Comparison of ENCODE assay signal across 15 mouse cellular contexts in genomic region chr17:56359864-56360263, GRCm38 (mm10). TPM values are rescaled to one million over a fixed set of nuclear protein-coding genes. Genes with fewer than 3 reads are reported as not detected.
DNase-seq lines count a peak whose midpoint lies in the region; ATAC-seq lines count a peak whose summit lies in the region.
"Had no signal": no experiment of that assay in that cellular context is flagged by ENCODE, and none has a peak within 500 bp of the region (broad histone marks: within the 10 kb centered on the region; RNA-seq: fewer than 3 reads in every experiment).

No protein-coding gene starts in this region.

- peaks cover 85% of the 10 kb centered on the region for H3K36me3 ChIP-seq in limb, embryonic 13.5 days
- peaks cover 93% of the 10 kb centered on the region for H3K36me3 ChIP-seq in limb, embryonic 10.5 days
- peaks cover 62% of the 10 kb centered on the region for H3K36me3 ChIP-seq in hindbrain, embryonic 12.5 days
- H3K36me3 ChIP-seq in neural tube, embryonic 14.5 days (ENCODE audit: control insufficient read depth, insufficient read depth, low read length) = peaks cover 32% of the 10 kb centered on the region
- H3K36me3 ChIP-seq in embryonic facial prominence, embryonic 10.5 days (replicated peaks) = peaks cover 96% of the 10 kb centered on the region

- H3K27ac ChIP-seq in limb, embryonic 13.5 days = no peak overlapping the region
- no peak overlapping the region for H3K27ac ChIP-seq in limb, embryonic 10.5 days
- H3K27ac ChIP-seq in hindbrain, embryonic 12.5 days = 0 out of 2 replicates have a peak overlapping the region, but pooled peaks have one; percentile 1
- peak overlapping the region; percentile 52; the same call in 1 of the 2 replicates for H3K27ac ChIP-seq in neural tube, embryonic 14.5 days (ENCODE audit: low read depth, low read length)
- H3K27ac ChIP-seq in embryonic facial prominence, embryonic 10.5 days (replicated peaks) = no peak overlapping the region
- H3K27ac ChIP-seq: embryonic facial prominence, embryonic 13.5 days; heart, embryonic 15.5 days; kidney, embryonic 15.5 days; liver, embryonic 12.5 days had no signal

- H3K4me2 ChIP-seq in limb, embryonic 13.5 days (replicated peaks) = no peak overlapping the region
- H3K4me2 ChIP-seq in hindbrain, embryonic 12.5 days (replicated peaks) = no peak overlapping the region
- no peak overlapping the region for H3K4me2 ChIP-seq in neural tube, embryonic 14.5 days (ENCODE audit: low read depth, low read length)
- H3K4me2 ChIP-seq: embryonic facial prominence, embryonic 13.5 days; heart, embryonic 15.5 days; kidney, embryonic 15.5 days; liver, embryonic 12.5 days had no signal

- H3K9me3 ChIP-seq in limb, embryonic 13.5 days = no peaks in the 10 kb centered on the region
- no peaks in the 10 kb centered on the region for H3K9me3 ChIP-seq in limb, embryonic 10.5 days (replicated peaks)
- no peaks in the 10 kb centered on the region for H3K9me3 ChIP-seq in hindbrain, embryonic 12.5 days (replicated peaks)
- no peaks in the 10 kb centered on the region for H3K9me3 ChIP-seq in neural tube, embryonic 14.5 days (ENCODE audit: control insufficient read depth, low read length)
- no peaks in the 10 kb centered on the region for H3K9me3 ChIP-seq in embryonic facial prominence, embryonic 10.5 days
- H3K9me3 ChIP-seq: embryonic facial prominence, embryonic 13.5 days; heart, embryonic 15.5 days; kidney, embryonic 15.5 days; liver, embryonic 12.5 days had no signal

- DNase-seq in limb, embryonic 10.5 days (ENCODE audit: low spot score) = no peak
- DNase-seq in adrenal gland, postnatal 36 days = peak; percentile 57 to 70
- DNase-seq in embryonic facial prominence, embryonic 10.5 days (ENCODE audit: low spot score) = no peak
- no peak for DNase-seq in right cerebral cortex, postnatal 36 days (ENCODE audit: low spot score in 2 of 2)
- DNase-seq: gastrocnemius, postnatal 36 days; lung, postnatal 14 days had no signal

- H3K4me1 ChIP-seq in limb, embryonic 13.5 days = no peaks in the 10 kb centered on the region
- H3K4me1 ChIP-seq in limb, embryonic 10.5 days = no peaks in the 10 kb centered on the region
- H3K4me1 ChIP-seq in hindbrain, embryonic 12.5 days = peaks cover 10% of the 10 kb centered on the region; the same call in 1 of the 2 replicates
- 0 out of 2 replicates have a peak, but pooled peaks cover 5% of the 10 kb centered on the region for H3K4me1 ChIP-seq in neural tube, embryonic 14.5 days (ENCODE audit: control insufficient read depth, insufficient read depth, low read length)
- H3K4me1 ChIP-seq in embryonic facial prominence, embryonic 10.5 days = no peaks in the 10 kb centered on the region
- H3K4me1 ChIP-seq: embryonic facial prominence, embryonic 13.5 days; heart, embryonic 15.5 days had no signal

- H3K4me3 ChIP-seq in limb, embryonic 13.5 days = no peak overlapping the region
- H3K4me3 ChIP-seq in limb, embryonic 10.5 days = no peak overlapping the region
- no peak overlapping the region for H3K4me3 ChIP-seq in hindbrain, embryonic 12.5 days
- no peak overlapping the region for H3K4me3 ChIP-seq in neural tube, embryonic 14.5 days (ENCODE audit: low read depth, low read length)
- H3K4me3 ChIP-seq in embryonic facial prominence, embryonic 10.5 days = no peak overlapping the region
- H3K4me3 ChIP-seq: embryonic facial prominence, embryonic 13.5 days; heart, embryonic 15.5 days; kidney, embryonic 15.5 days; liver, embryonic 12.5 days had no signal

- no peak for ATAC-seq in limb, embryonic 13.5 days (ENCODE audit: low FRiP score, low read depth)
- ATAC-seq in hindbrain, embryonic 12.5 days (ENCODE audit: low FRiP score) = no peak
- ATAC-seq in neural tube, embryonic 14.5 days (ENCODE audit: low read depth) = no peak
- ATAC-seq: liver, embryonic 12.5 days had no signal

- H3K9ac ChIP-seq in limb, embryonic 13.5 days = 0 out of 2 replicates have a peak overlapping the region, but pooled peaks have one; percentile 1
- no peak overlapping the region for H3K9ac ChIP-seq in hindbrain, embryonic 12.5 days
- 0 out of 2 replicates have a peak overlapping the region, but pooled peaks have one; percentile 7 for H3K9ac ChIP-seq in neural tube, embryonic 14.5 days (replicated peaks; ENCODE audit: low read depth, low read length)
- H3K9ac ChIP-seq: embryonic facial prominence, embryonic 13.5 days; heart, embryonic 15.5 days; kidney, embryonic 15.5 days; liver, embryonic 12.5 days had no signal

- H3K27me3 ChIP-seq in limb, embryonic 13.5 days = no peaks in the 10 kb centered on the region
- H3K27me3 ChIP-seq in limb, embryonic 10.5 days (ENCODE audit: low read depth, poor library complexity, severe bottlenecking) = no peaks in the 10 kb centered on the region
- no peaks in the 10 kb centered on the region for H3K27me3 ChIP-seq in hindbrain, embryonic 12.5 days
- H3K27me3 ChIP-seq in neural tube, embryonic 14.5 days (ENCODE audit: control insufficient read depth, insufficient read depth, low read length) = no peaks in the 10 kb centered on the region
- H3K27me3 ChIP-seq in embryonic facial prominence, embryonic 10.5 days (replicated peaks; ENCODE audit: low read depth, poor library complexity, severe bottlenecking) = no peaks in the 10 kb centered on the region
- H3K27me3 ChIP-seq: embryonic facial prominence, embryonic 13.5 days; heart, embryonic 15.5 days; kidney, embryonic 15.5 days; liver, embryonic 12.5 days had no signal

- WGBS in limb, embryonic 13.5 days = 79% methylated on average over 1 of the region's 1 CpGs
- 96% methylated on average over 1 of the region's 1 CpGs for WGBS in limb, embryonic 10.5 days
- WGBS in hindbrain, embryonic 12.5 days = 92% methylated on average over 1 of the region's 1 CpGs
- WGBS in neural tube, embryonic 14.5 days = 95% methylated on average over 1 of the region's 1 CpGs
- 91% methylated on average over 1 of the region's 1 CpGs for WGBS in embryonic facial prominence, embryonic 10.5 days

RNA-seq across cellular contexts. Expression of gene Kdm4b, which starts 34.0 kb away (rescaled TPM):
- 40.1 and 43.2 TPM in 2 replicates for polyA plus RNA-seq in limb, embryonic 13.5 days (2015; fragmentation: Nextera tagmentation; extraction: Ambion mirVana)
- 37.7 and 46.8 TPM in 2 replicates for polyA plus RNA-seq in limb, embryonic 10.5 days (2016; fragmentation: Nextera tagmentation; extraction: Ambion mirVana)
- 10 to 100 TPM; 38.1 to 39.9 TPM for total RNA-seq in adrenal gland, postnatal 36 days (2021)
- 75.3 and 86.9 TPM in 2 replicates for polyA plus RNA-seq in hindbrain, embryonic 12.5 days (2016; fragmentation: Nextera tagmentation; extraction: Ambion mirVana)
- 58.6 and 66.1 TPM in 2 replicates for polyA plus RNA-seq in neural tube, embryonic 14.5 days (2014; fragmentation: Nextera tagmentation; extraction: Ambion mirVana)
- polyA plus RNA-seq in embryonic facial prominence, embryonic 10.5 days (2016; fragmentation: Nextera tagmentation; extraction: Ambion mirVana) = 46.2 and 46.8 TPM in 2 replicates

RNA-seq across cellular contexts. Expression of gene Uhrf1, which starts 56.7 kb away (rescaled TPM):
- 136 and 146 TPM in 2 replicates for polyA plus RNA-seq in limb, embryonic 13.5 days (2015; fragmentation: Nextera tagmentation; extraction: Ambion mirVana)
- polyA plus RNA-seq in limb, embryonic 10.5 days (2016; fragmentation: Nextera tagmentation; extraction: Ambion mirVana) = 316 and 336 TPM in 2 replicates
- 1 to 10 TPM; 5.9 to 9.4 TPM for total RNA-seq in adrenal gland, postnatal 36 days (2021)
- 95.7 and 99.9 TPM in 2 replicates for polyA plus RNA-seq in hindbrain, embryonic 12.5 days (2016; fragmentation: Nextera tagmentation; extraction: Ambion mirVana)
- polyA plus RNA-seq in neural tube, embryonic 14.5 days (2014; fragmentation: Nextera tagmentation; extraction: Ambion mirVana) = 5.7 and 9.4 TPM in 2 replicates
- 279 and 301 TPM in 2 replicates for polyA plus RNA-seq in embryonic facial prominence, embryonic 10.5 days (2016; fragmentation: Nextera tagmentation; extraction: Ambion mirVana)

RNA-seq across cellular contexts. Expression of gene Arrdc5, which starts 59.8 kb away (rescaled TPM):
- not detected in 2 replicates for polyA plus RNA-seq in limb, embryonic 13.5 days (2015; fragmentation: Nextera tagmentation; extraction: Ambion mirVana)
- polyA plus RNA-seq in limb, embryonic 10.5 days (2016; fragmentation: Nextera tagmentation; extraction: Ambion mirVana) = not detected in 2 replicates
- not detected for total RNA-seq in adrenal gland, postnatal 36 days (2021)
- polyA plus RNA-seq in hindbrain, embryonic 12.5 days (2016; fragmentation: Nextera tagmentation; extraction: Ambion mirVana) = not detected in 2 replicates
- polyA plus RNA-seq in neural tube, embryonic 14.5 days (2014; fragmentation: Nextera tagmentation; extraction: Ambion mirVana) = not detected in 2 replicates
- polyA plus RNA-seq in embryonic facial prominence, embryonic 10.5 days (2016; fragmentation: Nextera tagmentation; extraction: Ambion mirVana) = not detected in 2 replicates
- total RNA-seq: gastrocnemius, postnatal 36 days; left cerebral cortex, postnatal 14 days had no signal
- polyA plus RNA-seq: embryonic facial prominence, embryonic 13.5 days; heart, embryonic 15.5 days; kidney, embryonic 15.5 days; liver, embryonic 12.5 days; stomach, embryonic 14.5 days had no signal

Comparison
In these comparisons a context has a peak if more than half of its experiments do, and no peak if none do; other contexts are left out.
1. H3K27ac ChIP-seq: peak in hindbrain, embryonic 12.5 days (single experiment) and neural tube, embryonic 14.5 days (single experiment); none in limb, embryonic 13.5 days (single experiment), limb, embryonic 10.5 days (single experiment) and embryonic facial prominence, embryonic 10.5 days (single experiment).
2. DNase-seq: peak in adrenal gland, postnatal 36 days (2 of 2); none in limb, embryonic 10.5 days (single experiment), embryonic facial prominence, embryonic 10.5 days (single experiment) and right cerebral cortex, postnatal 36 days (0 of 2).